Comparison of ENCODE assay signal across 8 mouse cellular contexts in genomic region chr8:84011705-84012498, GRCm38 (mm10). TPM values are rescaled to one million over a fixed set of nuclear protein-coding genes. Genes with fewer than 3 reads are reported as not detected.
DNase-seq lines count a peak whose midpoint lies in the region; ATAC-seq and TF ChIP-seq lines count a peak whose summit lies in the region.

Gene 2210011C24Rik, minus strand, starts transcription at chr8:84012171.

- peak within 1 kb of the TSS; percentile 45 for H3K9ac ChIP-seq in forebrain, embryonic 16.5 days (replicated peaks; ENCODE audit: low read depth, low read length)
- peak within 1 kb of the TSS; percentile 51 for H3K9ac ChIP-seq in kidney, embryonic 15.5 days
- peak within 1 kb of the TSS; percentile 18; the same call in 1 of the 2 replicates for H3K9ac ChIP-seq in stomach, embryonic 14.5 days (replicated peaks; ENCODE audit: low read depth, low read length)

- TF ChIP-seq POLR2A in testis, adult 2 months (IDR thresholded peaks at IDR 0.05; ENCODE audit: control insufficient read depth, low read depth, low read length) = no peak

- H3K4me3 ChIP-seq in testis, adult 2 months (ENCODE audit: control insufficient read depth, low read depth, low read length) = peak within 1 kb of the TSS; percentile 73
- peak within 1 kb of the TSS; percentile 49 for H3K4me3 ChIP-seq in forebrain, embryonic 16.5 days (replicated peaks; ENCODE audit: low read length)
- H3K4me3 ChIP-seq in kidney, embryonic 15.5 days (replicated peaks) = peak within 1 kb of the TSS; percentile 54
- H3K4me3 ChIP-seq in stomach, embryonic 14.5 days (ENCODE audit: low read depth, low read length) = peak within 1 kb of the TSS; percentile 49

- no peak within 1 kb of the TSS for H3K27ac ChIP-seq in testis, adult 2 months (ENCODE audit: control insufficient read depth, insufficient read depth, low read depth, low read length)
- no peak within 1 kb of the TSS for H3K27ac ChIP-seq in forebrain, embryonic 16.5 days (ENCODE audit: low read length)
- peak within 1 kb of the TSS; percentile 15; the same call in 1 of the 2 replicates for H3K27ac ChIP-seq in kidney, embryonic 15.5 days
- H3K27ac ChIP-seq in stomach, embryonic 14.5 days (ENCODE audit: low read length) = no peak within 1 kb of the TSS

- DNase-seq in testis, postnatal 10 days (ENCODE audit: low spot score) = no peak
- peak; percentile 70 for DNase-seq in lung, postnatal 14 days
- no peak for DNase-seq in right cerebral cortex, postnatal 10 days (ENCODE audit: low spot score in 2 of 2)
- no peak for DNase-seq in cerebellum, postnatal 14 days

- no peaks in the 10 kb centered on the region for H3K27me3 ChIP-seq in testis, adult 2 months (ENCODE audit: control insufficient read depth, insufficient read depth, low read length)
- H3K27me3 ChIP-seq in forebrain, embryonic 16.5 days (replicated peaks; ENCODE audit: control insufficient read depth, insufficient read depth, low read length) = peaks cover 31% of the 10 kb centered on the region
- H3K27me3 ChIP-seq in kidney, embryonic 15.5 days = peaks cover 36% of the 10 kb centered on the region
- peaks cover 28% of the 10 kb centered on the region for H3K27me3 ChIP-seq in stomach, embryonic 14.5 days (ENCODE audit: control insufficient read depth, insufficient read depth, low read length)

- TF ChIP-seq CTCF in testis, adult 2 months (IDR thresholded peaks at IDR 0.05; ENCODE audit: control insufficient read depth, insufficient read depth, insufficient replicate concordance, low read depth, low read length) = no peak

- H3K9me3 ChIP-seq in forebrain, embryonic 16.5 days (ENCODE audit: control insufficient read depth, low read length) = no peaks in the 10 kb centered on the region
- no peaks in the 10 kb centered on the region for H3K9me3 ChIP-seq in kidney, embryonic 15.5 days (replicated peaks)
- no peaks in the 10 kb centered on the region for H3K9me3 ChIP-seq in stomach, embryonic 14.5 days (ENCODE audit: control insufficient read depth, low read depth, low read length)

- peak; percentile 21 for ATAC-seq in forebrain, embryonic 16.5 days
- ATAC-seq in kidney, embryonic 15.5 days (replicated peaks; ENCODE audit: low FRiP score) = peak; percentile 44
- ATAC-seq in stomach, embryonic 14.5 days (ENCODE audit: insufficient number of reproducible peaks, insufficient read depth, low FRiP score, low read depth) = no peak; the same call in 1 of the 2 replicates

- H3K4me2 ChIP-seq in forebrain, embryonic 16.5 days (ENCODE audit: low read length) = peak within 1 kb of the TSS; percentile 75
- H3K4me2 ChIP-seq in kidney, embryonic 15.5 days = peak within 1 kb of the TSS; percentile 95
- peak within 1 kb of the TSS; percentile 92 for H3K4me2 ChIP-seq in stomach, embryonic 14.5 days (replicated peaks; ENCODE audit: low read depth, low read length)

- peaks cover 25% of the 10 kb centered on the region for H3K4me1 ChIP-seq in testis, adult 2 months (ENCODE audit: control insufficient read depth, insufficient read depth, low read length)
- H3K4me1 ChIP-seq in forebrain, embryonic 16.5 days (replicated peaks; ENCODE audit: control insufficient read depth, insufficient read depth, low read length) = peaks cover 20% of the 10 kb centered on the region
- peaks cover 32% of the 10 kb centered on the region for H3K4me1 ChIP-seq in kidney, embryonic 15.5 days
- H3K4me1 ChIP-seq in stomach, embryonic 14.5 days (ENCODE audit: control insufficient read depth, insufficient read depth, low read length) = peaks cover 13% of the 10 kb centered on the region

- WGBS in forebrain, embryonic 16.5 days = under 1% methylated on average over 45 of the region's 45 CpGs
- WGBS in kidney, embryonic 15.5 days = under 1% methylated on average over 45 of the region's 45 CpGs
- WGBS in stomach, embryonic 14.5 days = under 1% methylated on average over 45 of the region's 45 CpGs

- H3K36me3 ChIP-seq in testis, adult 2 months (ENCODE audit: control insufficient read depth, insufficient read depth, low read length) = no peaks in the 10 kb centered on the region
- no peaks in the 10 kb centered on the region for H3K36me3 ChIP-seq in forebrain, embryonic 16.5 days (ENCODE audit: control insufficient read depth, insufficient read depth)
- H3K36me3 ChIP-seq in kidney, embryonic 15.5 days = no peaks in the 10 kb centered on the region
- H3K36me3 ChIP-seq in stomach, embryonic 14.5 days (ENCODE audit: control insufficient read depth, insufficient read depth, low read length) = no peaks in the 10 kb centered on the region

RNA-seq across cellular contexts. Expression of gene 2210011C24Rik, which starts in this region (rescaled TPM):
- polyA plus RNA-seq in testis, adult 2 months (2012; rRNA removed) = 10.9 and 15.1 TPM in 2 replicates
- not detected in 2 replicates for polyA plus RNA-seq in forebrain, embryonic 16.5 days (2015; fragmentation: Nextera tagmentation; extraction: Ambion mirVana)
- 7.4 and 9.1 TPM in 2 replicates for polyA plus RNA-seq in kidney, embryonic 15.5 days (2015; fragmentation: Nextera tagmentation; extraction: Ambion mirVana)
- polyA plus RNA-seq in stomach, embryonic 14.5 days (2014; fragmentation: Nextera tagmentation; extraction: Ambion mirVana) = 1.1 and 1.3 TPM in 2 replicates

Comparison
In these comparisons a context has a peak if more than half of its experiments do, and no peak if none do; other contexts are left out.
1. Peak in ATAC-seq, H3K4me3 ChIP-seq, H3K9ac ChIP-seq and H3K4me2 ChIP-seq in forebrain, embryonic 16.5 days; RNA of the gene not detected or under 1 TPM.